Mouse (Mus musculus): ENCODE measurements around the gene Stx7. TPM values are rescaled to one million over a fixed set of nuclear protein-coding genes. Genes with fewer than 3 reads are reported as not detected.

The Stx7 gene
- total and polyA plus RNA-seq, 3 experiments: 36.1 to 37.7 TPM; not detected in 1

- Histone ChIP-seq H3K36me3 (ENCODE audit: control insufficient read depth in 1 of 2, insufficient read depth in 2 of 2, low read length in 2 of 2) (peaks cover 0 to 27% of the 10 kb centered on the region in 2 experiments; a peak in 3 of 4 replicates), H3K9ac (ENCODE audit: control insufficient read depth, low read depth, low read length, poor library complexity, severe bottlenecking) (no peak overlapping the region), H3K27ac (ENCODE audit: control insufficient read depth, low read depth, low read length) (0 out of 2 replicates have a peak overlapping the region, but pooled peaks have one; percentile 33), H3K9me3 (replicated peaks; ENCODE audit: insufficient read depth, low read length) (no peaks in the 10 kb centered on the region), H3K4me3 (ENCODE audit: control insufficient read depth in 1 of 2, insufficient read depth in 1 of 2, low read depth in 2 of 2, low read length in 2 of 2) (no peak overlapping the region), H3K4me1 (ENCODE audit: control insufficient read depth in 1 of 2, insufficient read depth in 2 of 2, low read length in 2 of 2) (peaks cover 17 to 24% of the 10 kb centered on the region in 2 experiments), H3K79me2 (ENCODE audit: control insufficient read depth, insufficient read depth, low read length, poor library complexity) (no peaks in the 10 kb centered on the region), H3K27me3 (ENCODE audit: control insufficient read depth in 1 of 2, insufficient read depth in 2 of 2, low read length in 2 of 2) (no peaks in the 10 kb centered on the region)
- DNase-seq (ENCODE audit: low read depth, low spot score): peak; percentile 41
- TF ChIP-seq MYC (IDR thresholded peaks at IDR 0.05; ENCODE audit: low read depth, low read length) (no peak), POLR2AphosphoS2 (IDR thresholded peaks at IDR 0.05; ENCODE audit: low read length) (no peak)
These were observed 15.2 kb downstream of the Stx7 start for GRCm38 (mm10) chr10:24164137-24164908.

- Histone ChIP-seq H3K27ac (ENCODE audit: control insufficient read depth, low read depth, low read length) (0 out of 2 replicates have a peak overlapping the region, but pooled peaks have one; percentile 33), H3K27me3 (ENCODE audit: control insufficient read depth in 1 of 2, insufficient read depth in 2 of 2, low read length in 2 of 2) (no peaks in the 10 kb centered on the region), H3K36me3 (ENCODE audit: control insufficient read depth in 1 of 2, insufficient read depth in 2 of 2, low read length in 2 of 2) (peaks cover 0 to 27% of the 10 kb centered on the region in 2 experiments; a peak in 3 of 4 replicates), H3K4me1 (ENCODE audit: control insufficient read depth in 1 of 2, insufficient read depth in 2 of 2, low read length in 2 of 2) (peaks cover 19 to 26% of the 10 kb centered on the region in 2 experiments), H3K79me2 (ENCODE audit: control insufficient read depth, insufficient read depth, low read length, poor library complexity) (no peaks in the 10 kb centered on the region), H3K4me3 (ENCODE audit: control insufficient read depth in 1 of 2, insufficient read depth in 1 of 2, low read depth in 2 of 2, low read length in 2 of 2) (no peak overlapping the region), H3K9ac (ENCODE audit: control insufficient read depth, low read depth, low read length, poor library complexity, severe bottlenecking) (no peak overlapping the region), H3K9me3 (replicated peaks; ENCODE audit: insufficient read depth, low read length) (no peaks in the 10 kb centered on the region)
- TF ChIP-seq CHD1 (IDR thresholded peaks at IDR 0.05; ENCODE audit: low read depth, low read length): no peak
- no peak for TF ChIP-seq GABPA (IDR thresholded peaks at IDR 0.05; ENCODE audit: low read depth, low read length)
- TF ChIP-seq ZC3H11A (IDR thresholded peaks at IDR 0.05; ENCODE audit: low read depth, low read length): no peak
- TF ChIP-seq RCOR1 (IDR thresholded peaks at IDR 0.05; ENCODE audit: low read depth, low read length): peak; percentile 43; the same call in 1 of the 2 replicates
- peak; percentile 29 for DNase-seq (ENCODE audit: low read depth, low spot score)
These were observed 15.8 kb downstream of the Stx7 start for GRCm38 (mm10) chr10:24164909-24165304.

GRCm38 (mm10) chr10:24165526-24166055, 16.5 kb downstream of the Stx7 start:
- H3K9me3 ChIP-seq (replicated peaks; ENCODE audit: insufficient read depth, low read length): no peaks in the 10 kb centered on the region
- no peaks in the 10 kb centered on the region for H3K79me2 ChIP-seq (ENCODE audit: control insufficient read depth, insufficient read depth, low read length, poor library complexity)
- no peaks in the 10 kb centered on the region for H3K27me3 ChIP-seq (ENCODE audit: control insufficient read depth in 1 of 2, insufficient read depth in 2 of 2, low read length in 2 of 2)
- H3K4me3 ChIP-seq (ENCODE audit: control insufficient read depth in 1 of 2, insufficient read depth in 1 of 2, low read depth in 2 of 2, low read length in 2 of 2): no peak overlapping the region
- peaks cover 19 to 26% of the 10 kb centered on the region in 2 experiments for H3K4me1 ChIP-seq (ENCODE audit: control insufficient read depth in 1 of 2, insufficient read depth in 2 of 2, low read length in 2 of 2)
- H3K27ac ChIP-seq (ENCODE audit: control insufficient read depth, low read depth, low read length): no peak overlapping the region
- peak; percentile 56 for DNase-seq (ENCODE audit: low read depth, low spot score)
- peaks cover 0 to 27% of the 10 kb centered on the region in 2 experiments; a peak in 3 of 4 replicates for H3K36me3 ChIP-seq (ENCODE audit: control insufficient read depth in 1 of 2, insufficient read depth in 2 of 2, low read length in 2 of 2)
- H3K9ac ChIP-seq (ENCODE audit: control insufficient read depth, low read depth, low read length, poor library complexity, severe bottlenecking): no peak overlapping the region
- TF ChIP-seq RCOR1 (IDR thresholded peaks at IDR 0.05; ENCODE audit: low read depth, low read length) (peak; percentile 86), GATA1 (IDR thresholded peaks at IDR 0.05; ENCODE audit: low read depth, low read length) (no peak), EP300 (IDR thresholded peaks at IDR 0.05; ENCODE audit: low read depth in 1 of 2, low read length in 2 of 2) (peak in 1 of 2 experiments; percentile 41; a peak in 2 of 4 replicates), TBP (IDR thresholded peaks at IDR 0.05; ENCODE audit: low read depth, low read length) (no peak), ETS1 (IDR thresholded peaks at IDR 0.05; ENCODE audit: low read depth, low read length) (0 out of 2 replicates have a peak, but pooled peaks have one; percentile 19), USF2 (IDR thresholded peaks at IDR 0.05; ENCODE audit: borderline replicate concordance in 1 of 2, insufficient read depth in 1 of 2, low read depth in 1 of 2, low read length in 2 of 2) (no peak), CHD2 (IDR thresholded peaks at IDR 0.05; ENCODE audit: low read length) (no peak)
